Mouse (Mus musculus) stomach, postnatal 0 days (tissue): ENCODE measurements around the gene Calcoco1. TPM values are rescaled to one million over a fixed set of nuclear protein-coding genes. Genes with fewer than 3 reads are reported as not detected.

ENCODE experiments used
- ATAC-seq: fragments of 200-750 bp; cut with Nextera tagmentation; 2 replicates; pipeline ENCODE4 v1.8.0; 2017; ENCODE audit not compliant: low FRiP score, low TSS enrichment
- DNase-seq: peaks from one replicate; pipeline ENCODE4 v3.0.0-alpha.2; 2016; ENCODE audit warnings: low spot score
- H3K27ac ChIP-seq: fragments of 300-500 bp; sonication (generic); replicated peaks from 2 replicates; pipeline ENCODE4 v1.5.1; 2014; ENCODE audit warnings: mild to moderate bottlenecking, control low read depth
- H3K27me3 ChIP-seq: fragments of 300-500 bp; sonication (generic); 2 replicates; pipeline ENCODE4 v1.6.1; 2014; ENCODE audit warnings: low read length; ENCODE audit not compliant: control insufficient read depth, insufficient read depth
- H3K36me3 ChIP-seq: fragments of 300-500 bp; sonication (generic); 2 replicates; pipeline ENCODE4 v1.6.1; 2014; ENCODE audit warnings: low read length, mixed read lengths; ENCODE audit not compliant: control insufficient read depth, insufficient read depth
- H3K4me1 ChIP-seq: fragments of 300-500 bp; sonication (generic); replicated peaks from 2 replicates; pipeline ENCODE4 v1.6.1; 2014; ENCODE audit warnings: antibody characterized with exemption; ENCODE audit not compliant: control insufficient read depth, insufficient read depth
- H3K4me2 ChIP-seq: fragments of 300-500 bp; sonication (generic); replicated peaks from 2 replicates; pipeline ENCODE4 v1.6.1; 2014; ENCODE audit warnings: low read depth, mild to moderate bottlenecking, control low read depth, moderate library complexity
- H3K4me3 ChIP-seq: fragments of 300-500 bp; sonication (generic); 2 replicates; pipeline ENCODE4 v1.5.1; 2014; ENCODE audit warnings: low read depth, low read length, control low read depth
- H3K9ac ChIP-seq: fragments of 300-500 bp; sonication (generic); 2 replicates; pipeline ENCODE4 v1.6.1; 2014; ENCODE audit warnings: mild to moderate bottlenecking, low read length, control low read depth, mixed read lengths
- H3K9me3 ChIP-seq: fragments of 300-500 bp; sonication (generic); 2 replicates; pipeline ENCODE4 v1.6.1; 2016; ENCODE audit warnings: low read length; ENCODE audit not compliant: control insufficient read depth
- CTCF ChIP-seq: IDR thresholded peaks from 2 replicates; pipeline ENCODE4 v1.5.1; 2016; ENCODE audit warnings: antibody characterized with exemption, low read depth, mild to moderate bottlenecking, moderate library complexity
- EP300 ChIP-seq: optimal IDR thresholded peaks from 2 replicates; pipeline ENCODE3; 2016; ENCODE audit warnings: antibody characterized with exemption
- WGBS: fragments of 180-500 bp; shearing (Covaris S2); extraction: QIAGEN DNeasy Blood & Tissue Kit; methylation state at CpG from one replicate; pipeline ENCODE4 v1.1.7; 2014; 5-methylcytosine and 5-hydroxymethylcytosine counted together
- polyA plus RNA-seq: library from polyadenylated mRNA; unstranded; fragments of >200 nt; fragmentation: Nextera tagmentation; extraction: Ambion mirVana; gene quantifications from 2 replicates; pipeline ENCODE4 v1.2.1, GENCODE M21; 2015

Calcoco1 gene
- polyA plus RNA-seq, 1 experiment from 2014 or later = 25.5 TPM

- H3K27me3 ChIP-seq = 0 out of 2 replicates have a peak, but pooled peaks cover 3% of the 10 kb centered on the region
- WGBS = 54% methylated on average over 7 of the region's 7 CpGs
- H3K9ac ChIP-seq = no peak overlapping the region
- H3K4me1 ChIP-seq = no peaks in the 10 kb centered on the region
- H3K27ac ChIP-seq = no peak overlapping the region
- ATAC-seq = no peak
- DNase-seq = no peak
- H3K9me3 ChIP-seq = no peaks in the 10 kb centered on the region
- TF ChIP-seq CTCF (no peak), EP300 (no peak)
- no peak overlapping the region for H3K4me2 ChIP-seq
- no peak overlapping the region for H3K4me3 ChIP-seq
- no peaks in the 10 kb centered on the region for H3K36me3 ChIP-seq
These were observed 32.4 kb upstream of the Calcoco1 start for GRCm38 (mm10) chr15:102754361-102754760.

DNA sequence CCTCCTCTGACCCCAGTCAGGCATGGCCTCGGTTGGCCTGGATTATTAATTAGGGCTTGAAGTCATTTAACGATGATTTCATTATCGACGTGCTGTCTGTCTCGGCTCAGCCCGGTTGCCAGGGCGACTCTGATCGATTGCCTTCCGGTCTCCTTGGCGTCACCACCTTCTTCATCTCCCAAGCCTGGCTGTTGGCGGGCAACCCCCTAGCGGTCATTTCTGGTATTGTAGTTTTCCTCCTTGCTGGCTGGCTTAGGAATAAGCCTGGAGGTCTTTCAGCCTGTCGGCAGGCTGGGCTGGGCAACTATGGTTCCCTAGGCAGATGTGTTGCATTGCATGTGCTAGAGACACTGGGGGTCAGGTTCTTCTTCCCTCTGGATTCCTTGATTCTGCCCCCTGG is 31.2 kb upstream of the Calcoco1 start:
- WGBS = 6% methylated on average over 13 of the region's 13 CpGs

GRCm38 (mm10) chr15:102752164-102752563 is 30.2 kb upstream of the Calcoco1 start:
- WGBS = 86% methylated on average over 1 of the region's 1 CpGs
- Histone ChIP-seq H3K9ac (no peak overlapping the region), H3K4me2 (no peak overlapping the region), H3K9me3 (no peaks in the 10 kb centered on the region), H3K27me3 (peaks cover 13% of the 10 kb centered on the region; the same call in 1 of the 2 replicates), H3K4me1 (no peaks in the 10 kb centered on the region), H3K4me3 (no peak overlapping the region), H3K27ac (no peak overlapping the region), H3K36me3 (no peaks in the 10 kb centered on the region)
- ATAC-seq (no peak), DNase-seq (no peak)
- TF ChIP-seq EP300 (no peak), CTCF (no peak)

More for the DNA sequence above, 31.2 kb upstream of the Calcoco1 start:
- Histone ChIP-seq H3K9me3 (no peaks in the 10 kb centered on the region), H3K4me2 (no peak overlapping the region), H3K27me3 (peaks cover 4% of the 10 kb centered on the region; the same call in 1 of the 2 replicates), H3K36me3 (no peaks in the 10 kb centered on the region), H3K27ac (no peak overlapping the region), H3K4me3 (no peak overlapping the region), H3K9ac (no peak overlapping the region), H3K4me1 (no peaks in the 10 kb centered on the region)
- TF ChIP-seq CTCF (peak; percentile 79), EP300 (no peak)
- peak; percentile 39; the same call in 1 of the 2 replicates for ATAC-seq
- DNase-seq = peak; percentile 62

DNA sequence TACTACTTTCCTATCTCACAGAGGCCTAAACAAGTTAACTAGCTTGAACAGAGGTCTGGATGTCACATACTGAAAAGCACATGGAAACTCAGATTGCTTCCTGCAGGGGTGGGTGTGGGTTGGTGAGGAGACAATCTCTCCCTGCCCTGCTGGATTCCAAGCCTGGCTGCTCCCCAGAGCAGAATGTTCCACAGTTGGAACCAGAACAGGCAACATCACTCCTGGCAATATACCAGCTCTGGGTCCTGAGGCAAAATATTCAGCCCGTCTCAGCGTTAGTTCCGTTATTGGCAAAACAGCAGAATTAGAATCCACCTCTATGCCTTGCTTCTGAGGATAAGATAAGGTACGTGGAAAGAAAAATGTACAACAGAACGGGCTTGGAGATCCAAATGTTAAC is 28.3 kb upstream of the Calcoco1 start:
- Histone ChIP-seq H3K9ac (no peak overlapping the region), H3K27me3 (peaks cover 27% of the 10 kb centered on the region), H3K36me3 (no peaks in the 10 kb centered on the region), H3K27ac (no peak overlapping the region), H3K4me3 (no peak overlapping the region), H3K4me1 (no peaks in the 10 kb centered on the region; the same call in 1 of the 2 replicates), H3K4me2 (no peak overlapping the region), H3K9me3 (no peaks in the 10 kb centered on the region)
- WGBS = 65% methylated on average over 5 of the region's 5 CpGs
- DNase-seq = no peak
- TF ChIP-seq EP300 = no peak
- TF ChIP-seq CTCF = no peak
- no peak for ATAC-seq

DNA sequence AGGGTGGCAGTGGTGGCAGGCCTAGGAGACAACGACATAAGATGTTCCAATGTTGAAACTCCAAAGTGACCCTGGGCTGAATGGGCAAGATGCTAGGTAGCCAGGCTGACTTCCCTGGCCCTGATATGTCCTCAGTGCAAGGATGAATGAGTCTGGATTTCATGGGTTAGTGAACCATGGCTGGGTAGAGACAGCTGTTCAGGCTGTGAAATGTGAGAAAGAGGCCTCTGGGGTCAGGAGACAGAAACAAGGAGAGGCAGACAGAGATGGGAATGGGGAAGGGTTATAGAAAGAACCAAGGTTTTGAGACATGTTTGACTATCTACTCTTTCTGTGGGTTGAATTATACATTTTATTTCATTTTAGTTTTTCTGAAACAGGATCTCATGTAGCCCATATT is 27.1 kb upstream of the Calcoco1 start:
- no peak for DNase-seq
- H3K36me3 ChIP-seq = no peaks in the 10 kb centered on the region
- H3K9me3 ChIP-seq = no peaks in the 10 kb centered on the region
- no peak overlapping the region for H3K4me3 ChIP-seq
- 94% methylated on average over 1 of the region's 1 CpGs for WGBS
- no peak overlapping the region for H3K27ac ChIP-seq
- no peak for ATAC-seq
- TF ChIP-seq CTCF = no peak
- TF ChIP-seq EP300 = no peak
- no peaks in the 10 kb centered on the region; the same call in 1 of the 2 replicates for H3K4me1 ChIP-seq
- H3K9ac ChIP-seq = no peak overlapping the region
- peaks cover 30% of the 10 kb centered on the region for H3K27me3 ChIP-seq
- no peak overlapping the region for H3K4me2 ChIP-seq

DNA sequence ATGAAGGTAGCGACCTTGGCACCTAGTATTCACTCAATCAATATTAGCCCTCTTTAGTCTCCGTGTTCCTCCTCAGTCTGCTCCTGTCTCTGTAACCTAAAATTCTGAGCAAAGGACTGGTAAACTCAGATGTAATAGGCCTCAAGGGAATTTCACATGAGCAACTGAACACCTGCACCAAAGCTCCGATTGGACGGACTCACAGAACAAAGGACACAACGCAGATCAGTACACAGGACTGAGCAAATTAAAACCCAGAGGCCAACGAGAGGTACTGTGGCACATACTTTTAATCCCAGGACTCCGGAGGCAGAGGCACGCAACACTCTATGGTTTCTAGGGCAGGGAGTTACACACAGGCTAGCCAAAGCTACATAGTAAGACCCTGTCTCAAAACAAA is 25.9 kb upstream of the Calcoco1 start:
- no peaks in the 10 kb centered on the region for H3K9me3 ChIP-seq
- H3K4me3 ChIP-seq = peak overlapping the region; percentile 51; the same call in 1 of the 2 replicates
- WGBS = 44% methylated on average over 8 of the region's 8 CpGs
- H3K4me1 ChIP-seq = no peaks in the 10 kb centered on the region; the same call in 1 of the 2 replicates
- TF ChIP-seq EP300 (no peak), CTCF (no peak)
- peaks cover 37% of the 10 kb centered on the region for H3K27me3 ChIP-seq
- no peaks in the 10 kb centered on the region for H3K36me3 ChIP-seq
- H3K27ac ChIP-seq = no peak overlapping the region
- no peak for ATAC-seq
- no peak overlapping the region for H3K9ac ChIP-seq
- DNase-seq = no peak
- no peak overlapping the region for H3K4me2 ChIP-seq
